Mouse (Mus musculus): ENCODE measurements at regions not wholly inside any gene's neighbourhood (a gene's known extent, or its start where the extent isn't known, plus 50 kb on each side); places are given as distances from the start of the nearest gene placed in this dataset.

DNA sequence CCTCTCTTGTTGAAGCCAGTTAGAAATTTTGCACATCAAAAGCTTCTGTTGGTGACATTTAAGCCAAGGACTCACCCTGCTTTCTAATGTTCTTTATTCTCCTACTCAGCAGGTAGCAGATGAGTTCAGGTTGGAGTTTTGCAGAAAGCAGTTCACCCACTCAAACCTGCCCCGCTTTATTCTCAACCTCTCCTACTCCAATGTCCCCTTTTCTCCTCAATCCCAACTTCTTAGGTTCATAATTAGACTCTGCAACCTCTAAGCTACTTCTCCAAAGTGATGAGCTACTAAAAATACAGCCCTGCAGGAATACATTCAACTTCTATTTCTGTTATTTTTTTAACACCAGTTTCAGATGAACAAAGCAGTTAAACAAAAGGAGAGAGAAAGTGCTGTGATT, 572.2 kb downstream of the Brinp1 start:
- DNase-seq (ENCODE audit: low spot score): no peak

DNA sequence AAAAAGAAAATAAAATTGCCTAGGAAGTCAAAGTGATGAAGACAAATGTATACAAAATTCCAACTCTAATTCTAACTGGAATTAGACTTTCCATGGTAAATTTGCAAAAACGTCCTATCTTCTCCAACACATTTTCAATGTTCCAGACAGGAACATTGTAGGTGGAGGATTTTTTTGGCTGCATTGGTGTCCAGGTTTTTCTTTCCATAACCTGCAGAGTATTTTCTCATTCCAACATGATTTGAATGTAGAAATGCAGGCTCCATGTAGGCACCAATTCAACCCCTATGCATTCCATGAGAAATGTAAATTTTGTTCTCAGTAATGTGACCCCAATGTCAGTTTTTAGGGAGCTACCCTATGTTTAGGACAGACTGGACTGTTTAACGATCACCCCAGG, 586.2 kb downstream of the Brinp1 start:
- DNase-seq (ENCODE audit: low spot score): no peak

GRCm38 (mm10) chr4:68319575-68319974, 634.6 kb downstream of the Brinp1 start:
- no peak for DNase-seq (ENCODE audit: low spot score)

DNA sequence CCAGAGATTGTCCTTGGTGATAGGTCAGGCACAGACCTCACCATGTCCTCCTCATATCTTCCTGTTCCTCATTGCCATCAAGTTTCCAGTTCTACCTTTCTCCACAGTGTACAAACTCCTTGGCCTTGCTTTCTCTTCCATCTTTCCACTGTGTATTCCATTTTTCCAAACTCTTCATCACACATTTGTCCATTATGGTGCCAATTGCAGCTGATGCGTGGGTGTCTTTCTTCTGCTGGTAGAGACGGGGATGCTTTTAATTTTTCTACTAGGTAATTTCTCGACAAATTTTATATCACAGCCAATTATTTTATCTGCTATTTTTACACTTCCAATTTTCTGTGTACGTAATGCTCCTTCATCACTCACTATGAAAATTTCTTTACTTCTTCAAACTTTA, 641.4 kb downstream of the Brinp1 start:
- peak; percentile 8 for DNase-seq (ENCODE audit: low spot score)

DNA sequence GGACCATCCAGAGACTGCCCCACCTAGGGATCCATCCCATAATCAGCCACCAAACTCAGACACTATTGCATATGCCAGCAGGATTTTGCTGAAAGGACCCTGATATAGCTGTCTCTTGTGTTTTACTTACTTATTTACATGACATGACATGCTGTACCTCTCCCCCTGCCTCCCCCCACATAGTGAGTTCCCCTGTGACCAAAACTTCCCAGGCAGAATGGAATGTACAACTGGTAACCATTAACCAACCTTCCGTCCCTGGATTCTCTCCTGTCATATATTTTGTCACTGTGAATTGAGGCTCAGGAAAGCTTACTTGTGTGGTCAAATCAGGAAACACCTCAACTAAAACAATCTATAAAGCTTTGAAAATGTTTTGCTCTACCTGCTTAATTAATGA, 669.4 kb downstream of the Brinp1 start:
- no peak for DNase-seq (ENCODE audit: low spot score)

DNA sequence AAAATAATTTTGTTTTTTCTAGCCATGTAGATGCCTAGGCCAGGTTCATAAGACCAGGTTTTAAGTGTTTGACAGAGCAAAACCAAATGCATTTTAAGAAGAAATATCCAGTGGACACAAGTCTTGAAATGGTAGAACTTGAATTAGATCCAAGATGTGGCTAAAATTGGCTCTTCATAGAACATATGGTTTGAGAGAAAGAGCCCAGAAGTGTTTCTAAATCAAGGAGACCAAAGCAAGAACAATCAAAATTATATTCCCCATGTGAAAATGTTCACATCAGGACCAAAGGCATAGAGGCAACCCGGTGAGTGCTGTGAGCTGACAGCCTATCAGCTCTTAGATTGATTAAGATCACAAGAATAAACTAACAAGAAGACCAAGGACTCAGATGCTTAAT, 673.3 kb downstream of the Brinp1 start:
- no peak for DNase-seq (ENCODE audit: low spot score)

- DNase-seq (ENCODE audit: low spot score): no peak
These were observed 679.0 kb downstream of the Brinp1 start for GRCm38 (mm10) chr4:68275063-68275708.

Data from layer of hippocampus, adult 9-10 months (tissue).